Mouse (Mus musculus) layer of hippocampus, adult 6 months (tissue): ENCODE data around the gene Tiam1. TPM values are rescaled to one million over a fixed set of nuclear protein-coding genes. Genes with fewer than 3 reads are reported as not detected.

ENCODE experiments used
- long read RNA-seq, 2 experiments: library from polyadenylated mRNA; unstranded; transcript quantifications; one replicate each; pipeline ENCODE4 v2.0.0; 2019 to 2020
- polyA plus RNA-seq: library from polyadenylated mRNA; unstranded; fragments of <200 nt; fragmentation: Nextera tagmentation; gene quantifications from 2 replicates; pipeline ENCODE4 v1.2.3, GENCODE M21; 2021

Gene Tiam1
- polyA plus RNA-seq, result 11.6 and 13.0 TPM in 2 replicates
- long read RNA-seq, experiment 1, partial matches to known transcripts, result 12 of 15 reads
- long read RNA-seq, experiment 1, other reads (novel, unspliced or antisense), result 3 of 15 reads
- long read RNA-seq, experiment 2, partial matches to known transcripts, result 8 of 17 reads
- long read RNA-seq, experiment 2, other reads (novel, unspliced or antisense), result 8 of 17 reads

GRCm38 (mm10) chr16:90143760-90144516 lies at the start of gene Tiam1:
Gene Tiam1 (minus strand): TSS chr16:90143769.

Other genes with a start within 250 kb of the Tiam1 start
- gene Sod1, start 77.0 kb upstream of the Tiam1 start, polyA plus RNA-seq, result 734 and 1,102 TPM in 2 replicates
- 7.3 and 9.8 TPM in 2 replicates for gene Scaf4, start 140.7 kb upstream of the Tiam1 start, polyA plus RNA-seq
- gene Hunk, start 242.2 kb upstream of the Tiam1 start, polyA plus RNA-seq, result 3.2 and 3.8 TPM in 2 replicates